Mouse (Mus musculus) stomach, postnatal 0 days (tissue): ENCODE data around the gene Vinac1. TPM values are rescaled to one million over a fixed set of nuclear protein-coding genes. Genes with fewer than 3 reads are reported as not detected.

Experiments used
- ATAC-seq: fragments of 200-750 bp; cut with Nextera tagmentation; 2 replicates; pipeline ENCODE4 v1.8.0; 2017; ENCODE audit not compliant: low FRiP score, low TSS enrichment
- DNase-seq: peaks from one replicate; pipeline ENCODE4 v3.0.0-alpha.2; 2016; ENCODE audit warnings: low spot score
- H3K27ac ChIP-seq: fragments of 300-500 bp; sonication (generic); replicated peaks from 2 replicates; pipeline ENCODE4 v1.5.1; 2014; ENCODE audit warnings: mild to moderate bottlenecking, control low read depth
- H3K27me3 ChIP-seq: fragments of 300-500 bp; sonication (generic); 2 replicates; pipeline ENCODE4 v1.6.1; 2014; ENCODE audit warnings: low read length; ENCODE audit not compliant: control insufficient read depth, insufficient read depth
- H3K36me3 ChIP-seq: fragments of 300-500 bp; sonication (generic); 2 replicates; pipeline ENCODE4 v1.6.1; 2014; ENCODE audit warnings: low read length, mixed read lengths; ENCODE audit not compliant: control insufficient read depth, insufficient read depth
- H3K4me1 ChIP-seq: fragments of 300-500 bp; sonication (generic); replicated peaks from 2 replicates; pipeline ENCODE4 v1.6.1; 2014; ENCODE audit warnings: antibody characterized with exemption; ENCODE audit not compliant: control insufficient read depth, insufficient read depth
- H3K4me2 ChIP-seq: fragments of 300-500 bp; sonication (generic); replicated peaks from 2 replicates; pipeline ENCODE4 v1.6.1; 2014; ENCODE audit warnings: low read depth, mild to moderate bottlenecking, control low read depth, moderate library complexity
- H3K4me3 ChIP-seq: fragments of 300-500 bp; sonication (generic); 2 replicates; pipeline ENCODE4 v1.5.1; 2014; ENCODE audit warnings: low read depth, low read length, control low read depth
- H3K9ac ChIP-seq: fragments of 300-500 bp; sonication (generic); 2 replicates; pipeline ENCODE4 v1.6.1; 2014; ENCODE audit warnings: mild to moderate bottlenecking, low read length, control low read depth, mixed read lengths
- H3K9me3 ChIP-seq: fragments of 300-500 bp; sonication (generic); 2 replicates; pipeline ENCODE4 v1.6.1; 2016; ENCODE audit warnings: low read length; ENCODE audit not compliant: control insufficient read depth
- CTCF ChIP-seq: IDR thresholded peaks from 2 replicates; pipeline ENCODE4 v1.5.1; 2016; ENCODE audit warnings: antibody characterized with exemption, low read depth, mild to moderate bottlenecking, moderate library complexity
- EP300 ChIP-seq: optimal IDR thresholded peaks from 2 replicates; pipeline ENCODE3; 2016; ENCODE audit warnings: antibody characterized with exemption
- WGBS: fragments of 180-500 bp; shearing (Covaris S2); extraction: QIAGEN DNeasy Blood & Tissue Kit; methylation state at CpG from one replicate; pipeline ENCODE4 v1.1.7; 2014; 5-methylcytosine and 5-hydroxymethylcytosine counted together
- polyA plus RNA-seq: library from polyadenylated mRNA; unstranded; fragments of >200 nt; fragmentation: Nextera tagmentation; extraction: Ambion mirVana; gene quantifications from 2 replicates; pipeline ENCODE4 v1.2.1, GENCODE M21; 2015

Gene Vinac1
- polyA plus RNA-seq, 1 experiment from 2014 or later = 0.22 TPM

DNA sequence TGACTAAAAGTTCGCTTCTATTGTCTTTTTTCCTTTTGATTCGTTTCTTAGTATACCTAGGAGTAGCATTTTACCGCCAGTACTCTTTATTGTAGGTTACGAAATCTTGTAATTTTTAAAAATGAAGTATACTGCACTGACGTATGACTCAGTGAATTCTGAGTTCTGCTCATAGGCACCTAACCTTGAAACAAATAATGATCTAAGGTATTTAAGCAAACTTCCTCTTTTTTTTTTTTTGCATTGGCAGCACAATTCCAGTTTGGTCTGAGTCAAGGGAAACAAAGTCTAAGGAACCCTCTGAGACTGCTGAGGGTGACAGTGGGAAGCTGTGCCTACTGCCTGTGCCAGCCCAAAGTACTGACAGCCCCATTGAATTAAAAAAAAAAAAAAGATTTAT, 35.5 kb upstream of the Vinac1 start:
- TF ChIP-seq CTCF (no peak), EP300 (no peak)
- DNase-seq (no peak), ATAC-seq (no peak)
- no peaks in the 10 kb centered on the region for H3K9me3 ChIP-seq
- no peaks in the 10 kb centered on the region for H3K4me1 ChIP-seq
- no peak overlapping the region for H3K9ac ChIP-seq
- H3K4me2 ChIP-seq = no peak overlapping the region
- 76% methylated on average over 5 of the region's 5 CpGs for WGBS
- no peaks in the 10 kb centered on the region; the same call in 1 of the 2 replicates for H3K36me3 ChIP-seq
- H3K27ac ChIP-seq = no peak overlapping the region
- no peak overlapping the region for H3K4me3 ChIP-seq
- no peaks in the 10 kb centered on the region for H3K27me3 ChIP-seq

DNA sequence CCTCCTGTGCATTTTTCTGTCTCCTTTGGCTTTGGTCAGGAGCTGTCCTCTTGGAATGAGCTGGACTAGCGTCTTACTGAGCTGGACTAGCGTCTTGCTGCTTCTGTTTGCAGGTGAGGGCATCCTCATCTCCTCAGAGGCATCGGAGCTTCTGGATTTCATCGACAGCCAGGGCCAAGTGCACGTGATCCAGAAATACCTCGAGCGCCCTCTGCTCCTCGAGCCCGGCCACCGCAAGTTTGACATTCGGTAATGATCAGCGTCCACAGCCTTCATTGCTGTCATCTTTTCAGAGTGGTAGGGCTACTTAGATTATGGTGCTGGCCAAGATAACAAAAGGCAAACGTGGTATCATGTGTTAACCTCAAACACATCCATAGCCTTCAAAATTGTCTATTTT, 33.1 kb upstream of the Vinac1 start:
- H3K4me2 ChIP-seq = no peak overlapping the region
- H3K4me1 ChIP-seq = no peaks in the 10 kb centered on the region
- DNase-seq = no peak
- 67% methylated on average over 13 of the region's 13 CpGs for WGBS
- ATAC-seq = no peak
- no peak for TF ChIP-seq EP300
- TF ChIP-seq CTCF = peak; percentile 49
- no peak overlapping the region for H3K9ac ChIP-seq
- no peak overlapping the region for H3K4me3 ChIP-seq
- no peak overlapping the region for H3K27ac ChIP-seq
- peaks cover 4% of the 10 kb centered on the region; the same call in 1 of the 2 replicates for H3K36me3 ChIP-seq
- H3K9me3 ChIP-seq = no peaks in the 10 kb centered on the region
- no peaks in the 10 kb centered on the region for H3K27me3 ChIP-seq

DNA sequence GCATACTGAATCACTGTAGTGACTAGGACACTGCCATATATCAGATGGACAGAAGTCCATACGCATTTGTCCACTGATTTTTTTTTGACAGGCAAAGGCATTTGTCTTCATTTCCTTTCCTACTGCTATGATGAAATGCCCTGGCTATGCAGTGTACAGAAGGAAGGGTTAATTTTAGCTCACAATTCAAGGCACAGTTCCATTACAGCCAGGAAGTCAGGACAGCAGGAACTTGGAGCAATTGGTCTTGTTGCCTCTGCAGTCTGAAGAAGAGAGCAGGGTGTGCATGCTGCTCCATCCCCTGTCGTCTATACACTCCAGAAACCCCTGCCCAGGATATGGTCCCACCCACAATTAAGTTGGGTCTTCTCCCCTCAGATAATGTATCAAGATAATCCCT, 31.2 kb upstream of the Vinac1 start:
- H3K27ac ChIP-seq = no peak overlapping the region
- ATAC-seq = no peak
- H3K4me2 ChIP-seq = no peak overlapping the region
- H3K27me3 ChIP-seq = no peaks in the 10 kb centered on the region
- H3K4me3 ChIP-seq = no peak overlapping the region
- no peak for DNase-seq
- no peak for TF ChIP-seq CTCF
- TF ChIP-seq EP300 = no peak
- H3K36me3 ChIP-seq = peaks cover 4% of the 10 kb centered on the region; the same call in 1 of the 2 replicates
- no peak overlapping the region for H3K9ac ChIP-seq
- WGBS = 76% methylated on average over 2 of the region's 2 CpGs
- no peaks in the 10 kb centered on the region for H3K4me1 ChIP-seq
- no peaks in the 10 kb centered on the region for H3K9me3 ChIP-seq

DNA sequence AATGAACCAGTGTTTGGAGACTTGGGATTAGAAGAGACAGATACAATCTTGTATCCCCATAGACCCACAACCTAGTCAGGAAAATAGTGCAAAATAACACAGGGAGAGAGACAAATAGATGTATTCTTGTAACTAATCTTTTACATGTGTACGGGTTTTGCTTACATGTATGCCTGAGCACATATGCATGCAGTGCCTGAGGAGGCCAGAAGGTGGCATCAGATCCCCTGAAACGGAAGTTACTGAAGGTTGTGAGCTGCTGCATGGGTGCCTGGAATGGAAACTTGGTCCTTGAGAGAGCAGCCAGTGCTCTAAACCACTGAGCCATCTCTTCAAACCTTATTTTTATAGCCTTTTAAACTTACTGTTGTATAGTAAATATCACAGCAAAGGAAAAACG, 30.3 kb upstream of the Vinac1 start:
- no peaks in the 10 kb centered on the region for H3K9me3 ChIP-seq
- H3K36me3 ChIP-seq = peaks cover 4% of the 10 kb centered on the region; the same call in 1 of the 2 replicates
- no peak overlapping the region for H3K4me3 ChIP-seq
- no peak overlapping the region for H3K27ac ChIP-seq
- no peak overlapping the region for H3K9ac ChIP-seq
- no peak overlapping the region for H3K4me2 ChIP-seq
- TF ChIP-seq EP300 (no peak), CTCF (peak; percentile 67)
- DNase-seq = no peak
- no peaks in the 10 kb centered on the region for H3K4me1 ChIP-seq
- H3K27me3 ChIP-seq = no peaks in the 10 kb centered on the region
- WGBS = 76% methylated on average over 3 of the region's 3 CpGs
- ATAC-seq = no peak

DNA sequence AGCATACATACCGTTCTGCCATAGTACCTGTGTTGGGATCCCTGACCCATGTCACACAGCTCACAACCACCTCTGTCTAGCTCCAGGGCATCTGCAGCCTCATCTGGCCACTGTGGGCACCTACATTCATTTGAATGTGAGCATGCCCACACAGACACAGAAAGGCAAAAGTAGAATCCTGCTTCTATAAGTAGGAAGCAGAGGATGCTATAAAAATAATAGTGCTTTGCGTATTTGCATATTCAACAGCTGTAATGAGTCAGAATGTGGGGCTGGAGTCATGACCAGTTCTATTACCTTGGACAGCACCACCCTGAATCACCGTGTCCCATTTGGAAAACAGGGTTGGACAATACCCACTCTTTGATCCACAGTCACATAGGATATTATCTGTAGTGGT, 22.3 kb upstream of the Vinac1 start:
- Histone ChIP-seq H3K36me3 (no peaks in the 10 kb centered on the region), H3K27ac (no peak overlapping the region), H3K4me1 (no peaks in the 10 kb centered on the region), H3K9me3 (no peaks in the 10 kb centered on the region), H3K4me2 (no peak overlapping the region), H3K4me3 (no peak overlapping the region), H3K9ac (no peak overlapping the region), H3K27me3 (no peaks in the 10 kb centered on the region)
- ATAC-seq (no peak), DNase-seq (no peak)
- TF ChIP-seq CTCF (no peak), EP300 (no peak)
- WGBS = 84% methylated on average over 3 of the region's 3 CpGs

DNA sequence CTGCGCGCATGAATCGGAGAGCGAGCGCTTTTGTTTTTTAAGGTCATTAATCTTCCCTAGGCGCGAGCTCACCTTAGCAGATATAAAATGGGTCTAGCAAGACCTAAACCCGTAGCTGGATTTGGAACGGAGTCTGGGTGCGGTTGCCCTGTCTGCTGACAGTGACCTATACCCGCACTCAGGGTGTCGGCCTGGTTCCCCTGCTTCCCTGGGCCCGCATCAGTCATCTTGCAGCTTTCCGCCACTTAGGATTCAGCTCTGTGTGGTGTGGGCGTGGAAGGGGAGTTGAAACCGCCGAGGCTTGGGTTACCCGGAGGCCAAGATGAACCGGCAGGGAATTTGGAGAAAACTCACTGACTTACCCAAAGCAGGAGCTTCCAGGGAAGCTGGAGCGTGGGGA, 18.4 kb upstream of the Vinac1 start:
- Histone ChIP-seq H3K4me3 (peak overlapping the region; percentile 83), H3K27ac (peak overlapping the region; percentile 82), H3K4me2 (peak overlapping the region; percentile 82), H3K4me1 (no peaks in the 10 kb centered on the region), H3K9ac (peak overlapping the region; percentile 78), H3K9me3 (no peaks in the 10 kb centered on the region), H3K27me3 (no peaks in the 10 kb centered on the region), H3K36me3 (no peaks in the 10 kb centered on the region)
- TF ChIP-seq EP300 (no peak), CTCF (no peak)
- ATAC-seq = peak; percentile 80
- WGBS = under 1% methylated on average over 20 of the region's 20 CpGs
- DNase-seq = peak; percentile 60
